Mouse (Mus musculus): ENCODE data around the gene Myo1b. TPM values are rescaled to one million over a fixed set of nuclear protein-coding genes. Genes with fewer than 3 reads are reported as not detected.
A peak's percentile ranks its signal among the peaks of the same experiment; 100 is the strongest.

Gene Myo1b
- total RNA-seq (2022): 10 to 100 TPM; 47.5 to 65.6 (median 54.5) TPM

- peak; percentile 66 for DNase-seq
These were observed at the start of gene Myo1b for GRCm38 (mm10) chr1:51915576-51916156. TSS of gene Myo1b (minus strand) at chr1:51916071.

GRCm38 (mm10) chr1:51964647-51965046 lies 48.8 kb upstream of the Myo1b start:
- no peak for DNase-seq

- no peak for DNase-seq
These were observed 31.2 kb upstream of the Myo1b start for GRCm38 (mm10) chr1:51947116-51947515.

GRCm38 (mm10) chr1:51944755-51945154 lies 28.9 kb upstream of the Myo1b start:
- no peak for DNase-seq

GRCm38 (mm10) chr1:51938357-51938756 lies 22.5 kb upstream of the Myo1b start:
- no peak for DNase-seq

GRCm38 (mm10) chr1:51935006-51935405 lies 19.1 kb upstream of the Myo1b start:
- no peak for DNase-seq

GRCm38 (mm10) chr1:51934176-51934924 lies 18.5 kb upstream of the Myo1b start:
- no peak for DNase-seq

GRCm38 (mm10) chr1:51932826-51933225 lies 17.0 kb upstream of the Myo1b start:
- no peak for DNase-seq

GRCm38 (mm10) chr1:51931561-51931960 lies 15.7 kb upstream of the Myo1b start:
- no peak for DNase-seq

GRCm38 (mm10) chr1:51930584-51930983 lies 14.7 kb upstream of the Myo1b start:
- DNase-seq: no peak

GRCm38 (mm10) chr1:51929557-51929956 lies 13.7 kb upstream of the Myo1b start:
- DNase-seq: no peak

- no peak for DNase-seq
These were observed 6.9 kb upstream of the Myo1b start for GRCm38 (mm10) chr1:51922820-51923219.

- DNase-seq: no peak
These were observed 405 bp upstream of the Myo1b start for GRCm38 (mm10) chr1:51916276-51916675.

GRCm38 (mm10) chr1:51915051-51915575 lies 758 bp downstream of the Myo1b start:
- DNase-seq: peak; percentile 70

GRCm38 (mm10) chr1:51914095-51914494 lies 1.8 kb downstream of the Myo1b start:
- DNase-seq: no peak

GRCm38 (mm10) chr1:51913071-51913814 lies 2.6 kb downstream of the Myo1b start:
- DNase-seq: no peak

GRCm38 (mm10) chr1:51911331-51911730 lies 4.5 kb downstream of the Myo1b start:
- DNase-seq: no peak

GRCm38 (mm10) chr1:51909204-51909603 lies 6.7 kb downstream of the Myo1b start:
- no peak for DNase-seq

- DNase-seq: no peak
These were observed 8.1 kb downstream of the Myo1b start for GRCm38 (mm10) chr1:51907821-51908220.

- DNase-seq: no peak
These were observed 9.5 kb downstream of the Myo1b start for GRCm38 (mm10) chr1:51906206-51906906.

GRCm38 (mm10) chr1:51905073-51905472 lies 10.8 kb downstream of the Myo1b start:
- DNase-seq: no peak

- no peak for DNase-seq
These were observed 18.7 kb downstream of the Myo1b start for GRCm38 (mm10) chr1:51897160-51897572.

GRCm38 (mm10) chr1:51895961-51896360 lies 19.9 kb downstream of the Myo1b start:
- DNase-seq: no peak

Measured in adrenal gland, adult 8-10 months (tissue).